Mouse (Mus musculus): ENCODE data around the gene Mtor. TPM values are rescaled to one million over a fixed set of nuclear protein-coding genes. Genes with fewer than 3 reads are reported as not detected.

Gene Mtor
- polyA plus RNA-seq, 1 experiment from 2014 or later = 17.7 TPM

- WGBS = 4% methylated on average over 18 of the region's 18 CpGs
- Histone ChIP-seq H3K36me3 (peaks cover 23% of the 10 kb centered on the region), H3K4me1 (peaks cover 21% of the 10 kb centered on the region), H3K4me2 (peak overlapping the region; percentile 93), H3K9ac (replicated peaks) (peak overlapping the region; percentile 45), H3K9me3 (replicated peaks) (no peaks in the 10 kb centered on the region), H3K27me3 (replicated peaks) (no peaks in the 10 kb centered on the region), H3K27ac (replicated peaks) (peak overlapping the region; percentile 85), H3K4me3 (replicated peaks) (peak overlapping the region; percentile 100)
- peak; percentile 7; the same call in 1 of the 2 replicates for ATAC-seq (ENCODE audit: low FRiP score)
Observed at GRCm38 (mm10) chr4:148590421-148591170, 142.2 kb downstream of the Mtor start.

GRCm38 (mm10) chr4:148591171-148591630, 142.8 kb downstream of the Mtor start, which contains the start of gene Srm:
Gene Srm, plus strand, starts transcription at chr4:148591503.
- H3K36me3 ChIP-seq = peaks cover 29% of the 10 kb centered on the region

GRCm38 (mm10) chr4:148591637-148592380, 143.4 kb downstream of the Mtor start:
- H3K4me1 ChIP-seq = peaks cover 21% of the 10 kb centered on the region
- no peaks in the 10 kb centered on the region for H3K9me3 ChIP-seq (replicated peaks)
- peak overlapping the region; percentile 74 for H3K27ac ChIP-seq (replicated peaks)
- H3K4me2 ChIP-seq = peak overlapping the region; percentile 93
- H3K27me3 ChIP-seq (replicated peaks) = no peaks in the 10 kb centered on the region
- peak; percentile 58 for ATAC-seq (ENCODE audit: low FRiP score)
- H3K36me3 ChIP-seq = peaks cover 35% of the 10 kb centered on the region
- H3K4me3 ChIP-seq (replicated peaks) = peak overlapping the region; percentile 100
- under 1% methylated on average over 48 of the region's 53 CpGs for WGBS
- peak overlapping the region; percentile 79 for H3K9ac ChIP-seq (replicated peaks)

More at GRCm38 (mm10) chr4:148591171-148591630, 142.8 kb downstream of the Mtor start, which contains the start of gene Srm:
- Histone ChIP-seq H3K27me3 (replicated peaks) (no peaks in the 10 kb centered on the region), H3K27ac (replicated peaks) (peak within 1 kb of the TSS; percentile 85), H3K4me1 (peaks cover 21% of the 10 kb centered on the region), H3K9me3 (replicated peaks) (no peaks in the 10 kb centered on the region), H3K4me3 (replicated peaks) (peak within 1 kb of the TSS; percentile 100), H3K4me2 (peak within 1 kb of the TSS; percentile 93), H3K9ac (replicated peaks) (peak within 1 kb of the TSS; percentile 79)
- peak; percentile 99 for ATAC-seq (ENCODE audit: low FRiP score)
- WGBS = 0% methylated on average over 31 of the region's 50 CpGs

- peaks cover 47% of the 10 kb centered on the region for H3K36me3 ChIP-seq
- 95% methylated on average over 11 of the region's 11 CpGs for WGBS
- no peaks in the 10 kb centered on the region for H3K27me3 ChIP-seq (replicated peaks)
Observed at GRCm38 (mm10) chr4:148593996-148594395, 145.6 kb downstream of the Mtor start.

GRCm38 (mm10) chr4:148595916-148596315, 147.5 kb downstream of the Mtor start:
- Histone ChIP-seq H3K4me2 (no peak overlapping the region), H3K4me1 (peaks cover 16% of the 10 kb centered on the region), H3K9me3 (replicated peaks) (no peaks in the 10 kb centered on the region), H3K9ac (replicated peaks) (no peak overlapping the region), H3K27me3 (replicated peaks) (no peaks in the 10 kb centered on the region), H3K4me3 (replicated peaks) (no peak overlapping the region), H3K27ac (replicated peaks) (no peak overlapping the region), H3K36me3 (peaks cover 47% of the 10 kb centered on the region)
- 92% methylated on average over 6 of the region's 6 CpGs for WGBS
- ATAC-seq (ENCODE audit: low FRiP score) = no peak

More at GRCm38 (mm10) chr4:148593996-148594395, 145.6 kb downstream of the Mtor start:
- Histone ChIP-seq H3K4me1 (peaks cover 21% of the 10 kb centered on the region), H3K9me3 (replicated peaks) (no peaks in the 10 kb centered on the region), H3K4me2 (no peak overlapping the region), H3K4me3 (replicated peaks) (no peak overlapping the region), H3K27ac (replicated peaks) (no peak overlapping the region), H3K9ac (replicated peaks) (no peak overlapping the region)
- no peak for ATAC-seq (ENCODE audit: low FRiP score)

GRCm38 (mm10) chr4:148596731-148597130, 148.3 kb downstream of the Mtor start:
- no peak overlapping the region for H3K9ac ChIP-seq (replicated peaks)
- WGBS = 97% methylated on average over 3 of the region's 3 CpGs
- H3K4me2 ChIP-seq = no peak overlapping the region
- ATAC-seq (ENCODE audit: low FRiP score) = no peak
- H3K9me3 ChIP-seq (replicated peaks) = no peaks in the 10 kb centered on the region
- H3K36me3 ChIP-seq = peaks cover 47% of the 10 kb centered on the region
- H3K4me1 ChIP-seq = peaks cover 16% of the 10 kb centered on the region
- H3K4me3 ChIP-seq (replicated peaks) = no peak overlapping the region
- H3K27ac ChIP-seq (replicated peaks) = no peak overlapping the region
- no peaks in the 10 kb centered on the region for H3K27me3 ChIP-seq (replicated peaks)

- no peak for ATAC-seq (ENCODE audit: low FRiP score)
- no peaks in the 10 kb centered on the region for H3K4me1 ChIP-seq
- H3K27me3 ChIP-seq (replicated peaks) = no peaks in the 10 kb centered on the region
- no peak overlapping the region for H3K4me3 ChIP-seq (replicated peaks)
- no peak overlapping the region for H3K27ac ChIP-seq (replicated peaks)
- H3K4me2 ChIP-seq = no peak overlapping the region
- 95% methylated on average over 12 of the region's 12 CpGs for WGBS
- H3K36me3 ChIP-seq = peaks cover 40% of the 10 kb centered on the region
- no peak overlapping the region for H3K9ac ChIP-seq (replicated peaks)
- no peaks in the 10 kb centered on the region for H3K9me3 ChIP-seq (replicated peaks)
Observed at GRCm38 (mm10) chr4:148598826-148599225, 150.4 kb downstream of the Mtor start.

- H3K27ac ChIP-seq (replicated peaks) = no peak overlapping the region
- 89% methylated on average over 4 of the region's 4 CpGs for WGBS
- H3K36me3 ChIP-seq = peaks cover 25% of the 10 kb centered on the region
- no peak overlapping the region for H3K9ac ChIP-seq (replicated peaks)
- no peaks in the 10 kb centered on the region for H3K27me3 ChIP-seq (replicated peaks)
- H3K9me3 ChIP-seq (replicated peaks) = no peaks in the 10 kb centered on the region
- H3K4me2 ChIP-seq = no peak overlapping the region
- no peak overlapping the region for H3K4me3 ChIP-seq (replicated peaks)
- ATAC-seq (ENCODE audit: low FRiP score) = no peak
- no peaks in the 10 kb centered on the region for H3K4me1 ChIP-seq
Observed at GRCm38 (mm10) chr4:148600316-148600715, 151.9 kb downstream of the Mtor start.

GRCm38 (mm10) chr4:148601871-148602270, 153.5 kb downstream of the Mtor start:
- no peak overlapping the region for H3K27ac ChIP-seq (replicated peaks)
- peaks cover 11% of the 10 kb centered on the region for H3K36me3 ChIP-seq
- H3K9me3 ChIP-seq (replicated peaks) = no peaks in the 10 kb centered on the region
- WGBS = 91% methylated on average over 4 of the region's 4 CpGs
- H3K9ac ChIP-seq (replicated peaks) = no peak overlapping the region
- no peak overlapping the region for H3K4me2 ChIP-seq
- no peak for ATAC-seq (ENCODE audit: low FRiP score)
- no peak overlapping the region for H3K4me3 ChIP-seq (replicated peaks)
- no peaks in the 10 kb centered on the region for H3K4me1 ChIP-seq
- H3K27me3 ChIP-seq (replicated peaks) = no peaks in the 10 kb centered on the region

- Histone ChIP-seq H3K27me3 (replicated peaks) (no peaks in the 10 kb centered on the region), H3K4me3 (replicated peaks) (no peak within 1 kb of the TSS), H3K9me3 (replicated peaks) (no peaks in the 10 kb centered on the region), H3K27ac (replicated peaks) (no peak within 1 kb of the TSS), H3K4me2 (no peak within 1 kb of the TSS), H3K36me3 (peaks cover 11% of the 10 kb centered on the region; the same call in 1 of the 2 replicates), H3K9ac (replicated peaks) (no peak within 1 kb of the TSS), H3K4me1 (no peaks in the 10 kb centered on the region)
- 94% methylated on average over 14 of the region's 14 CpGs for WGBS
- ATAC-seq (ENCODE audit: low FRiP score) = no peak
Observed at GRCm38 (mm10) chr4:148602357-148603120, 154.1 kb downstream of the Mtor start, which contains the start of gene Masp2. Gene Masp2, plus strand, starts transcription at chr4:148602554.

All from neural tube, embryonic 15.5 days (tissue).